Mouse (Mus musculus) megakaryocyte, embryonic 14.5 days (primary cell): ENCODE data around the gene Epha6.

Experiments used
- FLI1 ChIP-seq: IDR thresholded peaks from 2 replicates; pipeline ENCODE4 v1.6.1; 2012; ENCODE audit warnings: low read length, inconsistent platforms, mixed read lengths
- GATA1 ChIP-seq: IDR thresholded peaks from 3 replicates; pipeline ENCODE4 v1.6.1; 2012; ENCODE audit warnings: mixed read lengths, low read length, inconsistent platforms, borderline replicate concordance

DNA sequence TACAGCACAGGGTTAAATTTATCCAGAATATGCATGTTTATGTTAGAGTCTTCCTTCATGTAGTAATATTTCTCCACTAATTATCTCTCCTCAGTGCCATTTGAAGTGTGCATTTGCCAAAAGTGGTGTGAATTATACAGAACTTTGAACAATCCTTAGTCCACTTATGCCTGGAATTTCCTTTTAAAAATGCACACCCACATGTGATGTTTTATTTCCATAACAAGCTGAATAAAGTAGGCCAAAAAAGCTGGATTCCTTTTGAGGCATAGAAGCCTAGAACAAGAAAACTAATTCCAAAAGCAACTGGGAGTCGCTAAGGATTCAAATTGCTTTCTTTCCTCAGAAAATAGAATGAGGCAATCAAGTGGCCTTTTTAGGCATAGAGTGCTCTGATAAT, 171.1 kb downstream of the Epha6 start:
- TF ChIP-seq GATA1, result no peak
- no peak for TF ChIP-seq FLI1
